Mouse (Mus musculus) midbrain, embryonic 13.5 days (tissue): Measurements from ENCODE around the gene Hoxa3. TPM values are rescaled to one million over a fixed set of nuclear protein-coding genes. Genes with fewer than 3 reads are reported as not detected.

Experiments
- ATAC-seq: fragments of 200-750 bp; cut with Nextera tagmentation; 2 replicates; pipeline ENCODE4 v1.8.0; 2017; ENCODE audit warnings: mild to moderate bottlenecking, moderate TSS enrichment, moderate library complexity
- H3K27ac ChIP-seq: fragments of 300-500 bp; sonication (generic); 2 replicates; pipeline ENCODE4 v1.5.1; 2015; ENCODE audit warnings: inconsistent platforms, mild to moderate bottlenecking, moderate library complexity
- H3K27me3 ChIP-seq: fragments of 300-500 bp; sonication (generic); 2 replicates; pipeline ENCODE4 v1.6.1; 2015; ENCODE audit warnings: mild to moderate bottlenecking, inconsistent platforms
- H3K36me3 ChIP-seq: fragments of 300-500 bp; sonication (generic); 2 replicates; pipeline ENCODE4 v1.6.1; 2015; ENCODE audit warnings: mild to moderate bottlenecking, inconsistent platforms
- H3K4me1 ChIP-seq: fragments of 300-500 bp; sonication (generic); replicated peaks from 2 replicates; pipeline ENCODE4 v1.6.1; 2015; ENCODE audit warnings: inconsistent platforms
- H3K4me2 ChIP-seq: fragments of 300-500 bp; sonication (generic); replicated peaks from 2 replicates; pipeline ENCODE4 v1.6.1; 2015; ENCODE audit warnings: moderate library complexity, mild to moderate bottlenecking, inconsistent platforms
- H3K4me3 ChIP-seq: fragments of 300-500 bp; sonication (generic); replicated peaks from 2 replicates; pipeline ENCODE4 v1.5.1; 2015; ENCODE audit warnings: mild to moderate bottlenecking, inconsistent platforms
- H3K9ac ChIP-seq: fragments of 300-500 bp; sonication (generic); replicated peaks from 2 replicates; pipeline ENCODE4 v1.6.1; 2015; ENCODE audit warnings: mild to moderate bottlenecking, inconsistent platforms
- H3K9me3 ChIP-seq: fragments of 300-500 bp; sonication (generic); 2 replicates; pipeline ENCODE4 v1.6.1; 2016; ENCODE audit warnings: mild to moderate bottlenecking, inconsistent platforms
- WGBS: fragments of 180-500 bp; shearing (Covaris S2); methylation state at CpG from one replicate; pipeline ENCODE4 v1.1.7; 2015; 5-methylcytosine and 5-hydroxymethylcytosine counted together
- polyA plus RNA-seq: library from polyadenylated mRNA; unstranded; fragments of >200 nt; fragmentation: Nextera tagmentation; extraction: Ambion mirVana; gene quantifications from 2 replicates; pipeline ENCODE4 v1.2.1, GENCODE M21; 2015

Gene Hoxa3
- polyA plus RNA-seq, 1 experiment from 2014 or later: not detected

DNA sequence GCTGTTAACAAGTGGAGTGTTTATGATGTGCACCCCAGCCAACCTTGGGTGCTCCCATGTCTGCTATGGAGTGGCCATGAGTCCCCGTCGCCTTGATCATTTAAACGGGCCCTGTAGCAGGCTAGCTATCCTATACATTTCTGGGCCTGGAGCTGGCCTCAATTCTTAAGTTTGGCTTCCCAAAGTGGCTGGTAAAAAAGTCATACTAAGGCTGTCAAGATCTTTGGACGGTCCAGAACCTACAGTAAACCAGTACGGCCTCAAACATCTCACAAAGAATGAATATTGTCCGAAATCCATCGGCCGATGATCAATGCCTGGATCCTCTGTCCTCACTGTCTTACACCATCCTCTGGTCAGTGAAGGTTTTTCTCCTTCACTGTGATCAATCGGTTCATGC lies 22.1 kb upstream of the Hoxa3 start:
- Histone ChIP-seq H3K9ac (no peak overlapping the region), H3K4me3 (no peak overlapping the region), H3K4me2 (no peak overlapping the region), H3K9me3 (no peaks in the 10 kb centered on the region), H3K36me3 (no peaks in the 10 kb centered on the region), H3K4me1 (0 out of 2 replicates have a peak, but pooled peaks cover 3% of the 10 kb centered on the region), H3K27me3 (peaks cover 97% of the 10 kb centered on the region), H3K27ac (no peak overlapping the region)
- WGBS: 29% methylated on average over 9 of the region's 9 CpGs
- no peak for ATAC-seq

DNA sequence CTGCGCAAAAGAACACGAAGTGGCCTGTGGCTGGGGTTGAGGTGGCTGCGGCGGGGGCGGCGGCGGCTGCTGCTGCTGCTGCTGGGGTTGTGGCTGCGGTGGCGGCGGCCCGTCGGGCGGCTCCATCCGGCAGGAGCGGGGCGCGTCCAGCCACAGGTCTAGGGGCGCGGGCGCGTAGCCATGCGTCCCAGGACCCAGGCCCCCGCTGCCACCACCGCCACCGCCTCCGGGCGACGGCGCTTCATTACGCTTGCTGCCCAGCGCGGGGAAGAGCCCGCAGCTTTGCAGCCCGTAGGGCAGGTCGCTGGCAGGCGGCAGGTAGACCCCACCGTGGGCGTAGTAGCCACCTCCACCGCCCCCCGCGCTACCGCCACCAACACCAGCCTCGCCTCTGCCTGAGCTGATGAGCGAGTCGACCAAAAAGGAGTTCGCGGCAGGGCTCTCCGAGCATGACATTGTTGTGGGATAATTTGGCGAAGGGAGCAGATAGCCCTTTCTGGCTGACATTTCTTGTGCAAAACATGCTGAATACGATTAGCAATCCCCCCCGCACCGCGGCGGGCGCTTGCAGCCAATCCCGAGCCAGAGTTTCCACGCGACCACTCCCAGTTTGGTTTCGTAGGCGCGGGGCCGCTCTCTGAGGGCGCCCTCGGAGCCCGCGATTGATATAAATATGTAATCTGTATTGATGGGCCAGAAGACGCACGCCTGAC lies 21.4 kb upstream of the Hoxa3 start:
- no peak overlapping the region for H3K4me3 ChIP-seq
- H3K27ac ChIP-seq: no peak overlapping the region
- H3K9ac ChIP-seq: no peak overlapping the region
- no peaks in the 10 kb centered on the region for H3K9me3 ChIP-seq
- no peaks in the 10 kb centered on the region for H3K4me1 ChIP-seq
- peaks cover 97% of the 10 kb centered on the region for H3K27me3 ChIP-seq
- H3K4me2 ChIP-seq: no peak overlapping the region
- no peak for ATAC-seq
- no peaks in the 10 kb centered on the region for H3K36me3 ChIP-seq
- 2% methylated on average over 67 of the region's 68 CpGs for WGBS

DNA sequence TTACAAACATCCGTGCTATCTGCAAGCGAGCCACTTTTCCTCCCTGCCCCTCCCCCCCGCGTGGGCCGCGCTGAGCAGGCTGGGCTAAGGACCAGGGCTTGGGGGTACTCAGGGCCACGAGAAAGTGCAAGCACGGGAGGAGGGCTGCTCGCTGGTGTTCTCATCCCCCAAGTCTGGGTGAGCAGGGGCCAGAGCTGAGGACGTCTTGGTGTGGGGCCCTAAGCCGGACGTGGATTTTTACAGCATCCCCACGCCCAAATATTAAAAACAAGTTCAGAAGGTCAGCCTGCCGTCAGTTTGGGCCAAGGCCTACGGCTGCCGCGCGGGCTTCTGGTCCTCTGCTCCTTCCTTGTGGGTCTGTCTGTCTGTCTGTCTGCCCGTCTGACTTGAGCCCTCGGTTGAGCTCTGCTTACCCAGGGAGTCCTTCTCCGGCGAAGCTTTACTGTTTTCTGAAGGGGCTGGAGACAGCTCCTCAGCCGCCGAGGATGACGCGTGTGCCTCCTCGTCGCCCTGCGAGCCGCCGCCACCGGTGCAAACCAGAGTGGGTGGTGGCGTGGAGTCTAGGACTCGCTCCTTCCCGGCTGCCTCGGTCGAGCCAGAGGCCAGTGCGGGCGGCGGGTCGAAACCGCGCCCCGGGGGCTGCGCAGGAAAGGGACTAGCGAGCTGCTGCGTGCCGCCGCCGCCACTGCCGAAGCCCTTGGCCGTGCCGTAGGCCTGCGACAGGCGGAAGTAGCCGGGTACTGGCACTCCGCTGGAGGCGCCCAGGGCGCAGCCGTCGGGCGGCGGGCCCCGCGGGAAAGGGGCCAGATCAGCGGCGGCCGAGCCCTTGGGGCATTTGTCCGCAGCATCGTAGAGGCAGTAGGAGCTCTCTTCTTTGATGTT lies 20.7 kb upstream of the Hoxa3 start:
- Histone ChIP-seq H3K4me1 (no peaks in the 10 kb centered on the region), H3K4me3 (no peak overlapping the region), H3K27me3 (peaks cover 98% of the 10 kb centered on the region), H3K36me3 (no peaks in the 10 kb centered on the region), H3K27ac (no peak overlapping the region), H3K9ac (no peak overlapping the region), H3K9me3 (no peaks in the 10 kb centered on the region), H3K4me2 (no peak overlapping the region)
- no peak for ATAC-seq
- 1% methylated on average over 70 of the region's 70 CpGs for WGBS

DNA sequence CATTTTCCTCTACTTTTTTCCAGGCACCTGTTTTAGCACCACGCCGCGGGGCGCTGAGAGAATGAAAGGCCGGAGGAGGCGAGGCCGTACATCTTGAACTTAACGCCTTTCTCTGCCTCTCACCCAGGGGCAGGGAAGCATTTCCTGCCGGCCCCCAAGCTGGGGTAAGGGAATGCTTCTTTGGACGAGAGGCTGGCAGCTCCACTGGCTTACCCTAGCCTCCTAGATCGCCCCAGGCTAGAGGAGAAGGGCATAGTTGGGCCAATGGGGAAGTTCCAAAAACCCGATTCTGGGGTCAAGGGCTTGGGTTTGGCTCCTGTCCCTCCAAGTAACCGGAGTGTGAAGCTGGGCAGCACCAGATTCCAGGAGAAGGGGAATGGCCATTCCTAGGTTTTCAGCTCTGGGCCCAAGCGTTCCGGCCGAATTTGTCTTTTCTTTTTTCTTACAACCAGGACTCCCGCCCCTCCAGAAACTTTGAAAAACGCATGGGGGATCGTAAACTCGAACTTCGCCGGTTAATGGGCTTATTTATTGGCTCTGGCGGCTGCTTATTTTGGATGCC lies 19.9 kb upstream of the Hoxa3 start:
- WGBS: under 1% methylated on average over 23 of the region's 23 CpGs
- H3K9me3 ChIP-seq: no peaks in the 10 kb centered on the region
- no peak for ATAC-seq
- H3K4me3 ChIP-seq: no peak overlapping the region
- H3K4me2 ChIP-seq: no peak overlapping the region
- no peak overlapping the region for H3K9ac ChIP-seq
- no peak overlapping the region for H3K27ac ChIP-seq
- peaks cover 97% of the 10 kb centered on the region for H3K27me3 ChIP-seq
- no peaks in the 10 kb centered on the region for H3K36me3 ChIP-seq
- H3K4me1 ChIP-seq: no peaks in the 10 kb centered on the region

DNA sequence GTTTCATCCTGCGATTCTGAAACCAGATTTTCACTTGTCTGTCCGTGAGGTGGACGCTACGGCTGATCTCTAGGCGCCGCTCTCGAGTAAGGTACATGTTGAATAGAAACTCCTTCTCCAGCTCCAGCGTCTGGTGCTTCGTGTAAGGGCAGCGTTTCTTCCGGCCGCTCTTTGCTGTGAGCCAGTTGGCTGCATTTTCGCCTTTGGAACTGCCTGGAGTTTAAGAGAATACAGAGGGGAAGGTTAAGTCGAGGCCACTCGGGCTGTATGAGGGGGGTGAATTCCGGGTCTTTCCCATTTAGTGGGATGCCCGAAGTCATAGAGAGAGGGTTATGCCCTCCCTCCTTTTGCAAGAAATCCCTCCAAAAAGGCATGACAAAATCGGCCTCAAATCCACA lies 19.4 kb upstream of the Hoxa3 start:
- no peak overlapping the region for H3K9ac ChIP-seq
- H3K4me3 ChIP-seq: no peak overlapping the region
- no peak overlapping the region for H3K4me2 ChIP-seq
- no peaks in the 10 kb centered on the region for H3K4me1 ChIP-seq
- H3K27me3 ChIP-seq: peaks cover 97% of the 10 kb centered on the region
- H3K36me3 ChIP-seq: no peaks in the 10 kb centered on the region
- no peak overlapping the region for H3K27ac ChIP-seq
- under 1% methylated on average over 18 of the region's 18 CpGs for WGBS
- no peaks in the 10 kb centered on the region for H3K9me3 ChIP-seq
- no peak for ATAC-seq

- H3K27ac ChIP-seq: no peak overlapping the region
- H3K4me3 ChIP-seq: no peak overlapping the region
- H3K4me2 ChIP-seq: no peak overlapping the region
- peaks cover 97% of the 10 kb centered on the region for H3K27me3 ChIP-seq
- WGBS: 1% methylated on average over 18 of the region's 18 CpGs
- H3K9ac ChIP-seq: no peak overlapping the region
- no peaks in the 10 kb centered on the region for H3K4me1 ChIP-seq
- no peaks in the 10 kb centered on the region for H3K9me3 ChIP-seq
- H3K36me3 ChIP-seq: no peaks in the 10 kb centered on the region
- no peak for ATAC-seq
Observed at GRCm38 (mm10) chr6:52231885-52232567, 18.9 kb upstream of the Hoxa3 start.

GRCm38 (mm10) chr6:52230516-52231165 lies 17.5 kb upstream of the Hoxa3 start, which contains the start of gene Hoxa9:
Gene Hoxa9 (minus strand): TSS chr6:52231089.
- Histone ChIP-seq H3K9me3 (no peaks in the 10 kb centered on the region), H3K36me3 (no peaks in the 10 kb centered on the region), H3K4me2 (no peak within 1 kb of the TSS), H3K4me3 (no peak within 1 kb of the TSS), H3K9ac (no peak within 1 kb of the TSS), H3K4me1 (no peaks in the 10 kb centered on the region), H3K27ac (no peak within 1 kb of the TSS), H3K27me3 (peaks cover 97% of the 10 kb centered on the region)
- no peak for ATAC-seq
- under 1% methylated on average over 24 of the region's 36 CpGs for WGBS

- 2% methylated on average over 43 of the region's 44 CpGs for whole genome bisulfite sequencing
- no peak overlapping the region for H3K9ac ChIP-seq
- peaks cover 97% of the 10 kb centered on the region for H3K27me3 ChIP-seq
- no peak overlapping the region for H3K27ac ChIP-seq
- H3K9me3 ChIP-seq: no peaks in the 10 kb centered on the region
- no peak overlapping the region for H3K4me2 ChIP-seq
- no peak overlapping the region for H3K4me3 ChIP-seq
- H3K36me3 ChIP-seq: no peaks in the 10 kb centered on the region
- no peaks in the 10 kb centered on the region for H3K4me1 ChIP-seq
- no peak for ATAC-seq
Observed at GRCm38 (mm10) chr6:52229558-52230416, 16.7 kb upstream of the Hoxa3 start.

DNA sequence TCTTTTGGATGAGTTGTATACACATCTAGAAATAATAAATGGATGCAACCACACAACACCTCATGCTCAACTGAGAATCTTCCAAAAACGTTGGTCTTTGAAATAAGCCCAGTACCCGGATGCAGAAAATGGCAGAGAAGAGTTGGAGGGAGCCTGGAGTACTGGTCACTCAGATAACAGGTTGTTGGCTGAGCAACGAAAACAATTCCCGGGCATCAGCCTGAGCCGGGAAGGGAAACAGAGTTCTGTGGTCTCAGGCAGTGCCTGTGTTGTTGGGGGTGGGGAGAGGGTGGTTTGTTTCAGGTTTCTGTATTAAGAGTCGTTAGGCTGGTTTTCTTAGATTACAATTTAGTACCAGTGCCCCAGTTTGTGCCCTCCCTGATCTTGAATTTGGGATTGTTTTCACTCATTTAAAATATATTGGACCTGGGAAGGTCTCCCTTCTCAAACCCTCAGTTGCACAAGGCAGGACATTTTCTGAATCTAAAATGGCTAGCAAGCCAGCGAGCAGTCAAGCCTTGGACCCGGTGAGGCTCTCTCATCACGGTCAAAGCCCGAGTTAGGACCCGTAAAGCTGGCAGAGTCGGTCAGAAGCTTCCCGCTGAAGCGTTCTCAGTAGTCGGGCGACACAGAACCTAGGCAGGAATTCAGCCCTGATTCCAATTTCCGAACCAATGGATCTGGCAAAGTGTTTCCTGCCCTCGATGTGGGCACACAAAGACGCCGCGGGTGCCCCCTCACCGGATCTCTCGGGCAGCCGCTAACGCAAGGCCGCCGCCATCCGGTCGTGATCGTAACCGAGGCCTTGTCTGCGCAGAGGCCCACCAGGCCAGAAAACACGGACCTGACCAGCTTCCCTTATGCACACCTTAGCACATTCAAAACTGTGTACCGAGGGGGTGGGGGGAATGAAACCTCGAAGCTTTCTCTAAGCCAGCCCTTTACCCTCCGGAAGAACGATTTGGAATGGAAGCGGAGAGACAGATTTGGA lies 15.6 kb upstream of the Hoxa3 start:
- no peak overlapping the region for H3K4me2 ChIP-seq
- H3K4me3 ChIP-seq: no peak overlapping the region
- peaks cover 97% of the 10 kb centered on the region for H3K27me3 ChIP-seq
- no peaks in the 10 kb centered on the region for H3K36me3 ChIP-seq
- 1% methylated on average over 38 of the region's 38 CpGs for WGBS
- no peak for ATAC-seq
- H3K27ac ChIP-seq: no peak overlapping the region
- no peak overlapping the region for H3K9ac ChIP-seq
- no peaks in the 10 kb centered on the region for H3K9me3 ChIP-seq
- no peaks in the 10 kb centered on the region for H3K4me1 ChIP-seq
